Mouse (Mus musculus) stomach, postnatal 0 days (tissue): ENCODE results near the gene Minos1. TPM values are rescaled to one million over a fixed set of nuclear protein-coding genes. Genes with fewer than 3 reads are reported as not detected.

Experiments used
- ATAC-seq: fragments of 200-750 bp; cut with Nextera tagmentation; 2 replicates; pipeline ENCODE4 v1.8.0; 2017; ENCODE audit not compliant: low FRiP score, low TSS enrichment
- DNase-seq: peaks from one replicate; pipeline ENCODE4 v3.0.0-alpha.2; 2016; ENCODE audit warnings: low spot score
- H3K27ac ChIP-seq: fragments of 300-500 bp; sonication (generic); replicated peaks from 2 replicates; pipeline ENCODE4 v1.5.1; 2014; ENCODE audit warnings: mild to moderate bottlenecking, control low read depth
- H3K27me3 ChIP-seq: fragments of 300-500 bp; sonication (generic); 2 replicates; pipeline ENCODE4 v1.6.1; 2014; ENCODE audit warnings: low read length; ENCODE audit not compliant: control insufficient read depth, insufficient read depth
- H3K36me3 ChIP-seq: fragments of 300-500 bp; sonication (generic); 2 replicates; pipeline ENCODE4 v1.6.1; 2014; ENCODE audit warnings: low read length, mixed read lengths; ENCODE audit not compliant: control insufficient read depth, insufficient read depth
- H3K4me1 ChIP-seq: fragments of 300-500 bp; sonication (generic); replicated peaks from 2 replicates; pipeline ENCODE4 v1.6.1; 2014; ENCODE audit warnings: antibody characterized with exemption; ENCODE audit not compliant: control insufficient read depth, insufficient read depth
- H3K4me2 ChIP-seq: fragments of 300-500 bp; sonication (generic); replicated peaks from 2 replicates; pipeline ENCODE4 v1.6.1; 2014; ENCODE audit warnings: low read depth, mild to moderate bottlenecking, control low read depth, moderate library complexity
- H3K4me3 ChIP-seq: fragments of 300-500 bp; sonication (generic); 2 replicates; pipeline ENCODE4 v1.5.1; 2014; ENCODE audit warnings: low read depth, low read length, control low read depth
- H3K9ac ChIP-seq: fragments of 300-500 bp; sonication (generic); 2 replicates; pipeline ENCODE4 v1.6.1; 2014; ENCODE audit warnings: mild to moderate bottlenecking, low read length, control low read depth, mixed read lengths
- H3K9me3 ChIP-seq: fragments of 300-500 bp; sonication (generic); 2 replicates; pipeline ENCODE4 v1.6.1; 2016; ENCODE audit warnings: low read length; ENCODE audit not compliant: control insufficient read depth
- CTCF ChIP-seq: IDR thresholded peaks from 2 replicates; pipeline ENCODE4 v1.5.1; 2016; ENCODE audit warnings: antibody characterized with exemption, low read depth, mild to moderate bottlenecking, moderate library complexity
- EP300 ChIP-seq: optimal IDR thresholded peaks from 2 replicates; pipeline ENCODE3; 2016; ENCODE audit warnings: antibody characterized with exemption
- WGBS: fragments of 180-500 bp; shearing (Covaris S2); extraction: QIAGEN DNeasy Blood & Tissue Kit; methylation state at CpG from one replicate; pipeline ENCODE4 v1.1.7; 2014; 5-methylcytosine and 5-hydroxymethylcytosine counted together
- polyA plus RNA-seq: library from polyadenylated mRNA; unstranded; fragments of >200 nt; fragmentation: Nextera tagmentation; extraction: Ambion mirVana; gene quantifications from 2 replicates; pipeline ENCODE4 v1.2.1, GENCODE M21; 2015

Gene Minos1
- polyA plus RNA-seq: 569 and 588 TPM in 2 replicates

DNA sequence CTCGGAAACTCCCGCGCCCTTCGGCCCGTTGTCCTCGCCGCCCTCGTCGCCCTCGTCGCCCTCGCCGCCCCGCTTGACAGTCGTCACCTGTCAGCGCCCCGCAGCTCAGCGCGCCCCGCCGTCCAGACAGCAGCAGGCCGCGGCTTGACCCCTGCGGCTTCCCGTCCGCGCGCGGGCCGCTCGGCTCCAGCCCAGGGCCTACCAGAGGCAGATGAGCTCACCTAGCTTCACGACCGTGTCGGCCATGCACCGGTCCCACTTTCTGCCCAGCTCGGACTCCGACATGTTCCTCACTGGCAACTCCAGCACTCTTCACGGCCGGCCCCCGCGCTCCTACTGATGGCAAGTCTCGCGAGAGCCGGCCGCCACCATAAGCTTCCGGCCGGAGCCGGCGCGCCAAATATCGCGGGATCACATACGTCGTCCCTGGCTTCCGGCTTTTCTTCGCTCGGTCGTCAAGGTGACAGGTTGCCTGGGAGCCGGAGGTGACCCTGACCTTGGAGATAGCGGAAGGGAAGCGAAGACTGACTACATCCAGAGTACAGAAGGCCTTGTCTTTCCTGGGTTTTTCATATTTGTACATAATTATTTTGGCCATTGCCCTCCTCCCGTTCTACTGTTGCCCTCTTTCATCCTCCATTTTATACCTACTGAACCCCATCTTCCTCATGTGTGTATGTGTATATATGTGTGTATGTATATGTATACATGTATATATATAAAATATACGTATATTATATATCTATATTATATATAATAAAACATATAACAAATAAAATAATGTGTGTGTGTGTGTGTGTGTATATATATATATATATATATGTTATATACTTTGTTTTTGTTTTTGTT, at the start of gene Minos1:
TSS of gene Minos1 (minus strand) at position 413 of the 849 bp plus-strand sequence.
- TF ChIP-seq CTCF (no peak; the same call in 1 of the 2 replicates), EP300 (peak; percentile 100)
- Histone ChIP-seq H3K4me1 (no peaks in the 10 kb centered on the region), H3K4me2 (peak within 1 kb of the TSS; percentile 93), H3K27me3 (no peaks in the 10 kb centered on the region), H3K9ac (peak within 1 kb of the TSS; percentile 96), H3K4me3 (peak within 1 kb of the TSS; percentile 92), H3K36me3 (no peaks in the 10 kb centered on the region), H3K27ac (peak within 1 kb of the TSS; percentile 91), H3K9me3 (no peaks in the 10 kb centered on the region)
- under 1% methylated on average over 62 of the region's 63 CpGs for WGBS
- ATAC-seq (peak; percentile 98), DNase-seq (peak; percentile 96)

DNA sequence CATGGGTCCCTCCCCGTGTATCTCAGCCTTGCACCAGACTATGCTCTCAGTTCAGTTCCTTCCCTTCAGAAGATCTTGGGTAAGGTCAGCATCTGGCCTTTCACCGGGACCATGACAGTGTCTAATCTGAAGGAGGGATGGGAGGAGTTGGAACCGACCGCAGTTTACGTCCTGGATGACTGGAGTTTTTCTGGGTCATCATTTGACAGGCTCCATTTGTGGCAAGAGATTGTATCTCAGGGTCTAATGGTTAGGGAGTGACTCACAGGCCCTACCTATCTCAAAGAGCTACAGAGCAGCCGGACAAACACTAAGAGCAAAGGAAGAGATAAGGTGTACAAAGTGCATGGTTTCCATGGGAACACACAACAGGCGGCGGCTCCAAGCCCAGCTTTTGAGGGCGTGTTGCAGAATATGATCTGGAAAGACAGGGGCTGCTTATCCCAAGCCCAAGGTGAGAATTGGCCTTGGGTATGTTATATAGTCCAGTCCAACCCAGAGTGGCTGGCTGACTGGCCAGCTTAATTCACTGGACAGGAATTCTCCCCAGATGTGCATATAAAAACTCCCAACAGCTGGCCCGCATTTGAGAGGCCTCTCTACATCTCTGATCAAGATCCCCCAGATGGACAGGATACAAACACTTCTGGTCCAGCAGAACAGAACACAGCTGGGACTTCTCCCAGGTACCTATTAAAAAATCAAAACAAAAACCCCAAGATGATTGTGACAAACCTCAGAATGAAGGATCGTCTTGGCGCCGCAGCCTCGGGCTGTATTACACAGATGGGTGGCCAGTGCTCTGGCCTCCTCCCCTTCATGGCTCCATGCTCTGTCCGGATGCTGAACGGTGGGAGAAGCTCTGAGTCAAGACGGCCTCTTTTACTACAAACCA, 49.1 kb upstream of the Minos1 start:
- Histone ChIP-seq H3K36me3 (no peaks in the 10 kb centered on the region), H3K4me2 (no peak overlapping the region), H3K4me3 (no peak overlapping the region), H3K9me3 (no peaks in the 10 kb centered on the region), H3K27ac (peak overlapping the region; percentile 49), H3K4me1 (no peaks in the 10 kb centered on the region), H3K9ac (no peak overlapping the region), H3K27me3 (no peaks in the 10 kb centered on the region)
- 30% methylated on average over 17 of the region's 17 CpGs for WGBS
- ATAC-seq (peak; percentile 91), DNase-seq (peak; percentile 77)
- no peak for TF ChIP-seq EP300
- TF ChIP-seq CTCF: no peak

DNA sequence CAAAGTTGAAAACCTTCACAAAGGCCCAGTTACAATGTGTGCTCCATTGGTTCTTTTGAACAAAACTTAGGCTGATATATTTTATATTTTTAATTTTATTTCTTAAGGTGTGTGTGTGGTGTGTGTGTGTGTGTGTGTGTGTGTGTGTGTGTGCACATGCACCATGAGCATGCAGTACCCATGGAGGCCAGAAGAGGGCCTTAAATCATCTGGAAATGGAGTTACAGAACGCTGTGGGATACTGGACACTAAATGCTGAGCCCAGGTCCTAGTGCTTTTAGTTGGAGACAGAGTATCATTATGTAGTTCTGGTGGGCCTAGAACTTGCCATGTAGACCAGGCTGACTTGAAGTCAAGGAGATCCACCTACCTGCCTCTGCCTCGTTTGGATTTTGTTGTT, 48.3 kb upstream of the Minos1 start:
- no peak overlapping the region for H3K4me3 ChIP-seq
- peak overlapping the region; percentile 41; the same call in 1 of the 2 replicates for H3K27ac ChIP-seq
- H3K9me3 ChIP-seq: no peaks in the 10 kb centered on the region
- 74% methylated on average over 2 of the region's 2 CpGs for WGBS
- no peaks in the 10 kb centered on the region for H3K27me3 ChIP-seq
- TF ChIP-seq EP300 (no peak), CTCF (peak; percentile 41)
- no peak for DNase-seq
- no peak overlapping the region for H3K4me2 ChIP-seq
- H3K4me1 ChIP-seq: no peaks in the 10 kb centered on the region
- H3K36me3 ChIP-seq: no peaks in the 10 kb centered on the region
- H3K9ac ChIP-seq: no peak overlapping the region
- no peak for ATAC-seq

DNA sequence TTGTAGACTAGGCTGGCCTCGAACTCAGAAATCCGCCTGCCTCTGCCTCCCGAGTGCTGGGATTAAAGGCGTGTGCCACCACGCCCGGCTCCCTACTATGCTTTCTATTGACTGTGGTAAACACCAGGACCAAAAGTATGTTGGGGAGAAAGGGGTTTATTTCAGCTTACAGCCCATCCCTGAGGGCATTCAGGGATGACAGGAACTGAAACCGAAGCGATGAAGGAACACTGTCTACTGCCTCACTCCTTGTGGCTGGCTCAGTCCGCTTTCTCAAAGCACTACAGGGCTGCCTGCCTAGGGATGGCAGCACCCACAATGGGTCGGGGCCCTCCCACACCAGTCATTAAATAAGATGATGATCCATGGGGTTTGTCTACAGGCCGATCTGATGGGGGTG, 47.5 kb upstream of the Minos1 start:
- WGBS: 96% methylated on average over 11 of the region's 11 CpGs
- TF ChIP-seq EP300 (no peak), CTCF (no peak)
- DNase-seq (no peak), ATAC-seq (no peak)
- Histone ChIP-seq H3K4me1 (no peaks in the 10 kb centered on the region), H3K9me3 (no peaks in the 10 kb centered on the region), H3K36me3 (no peaks in the 10 kb centered on the region), H3K27me3 (no peaks in the 10 kb centered on the region), H3K4me3 (no peak overlapping the region), H3K27ac (no peak overlapping the region), H3K4me2 (no peak overlapping the region), H3K9ac (no peak overlapping the region)

DNA sequence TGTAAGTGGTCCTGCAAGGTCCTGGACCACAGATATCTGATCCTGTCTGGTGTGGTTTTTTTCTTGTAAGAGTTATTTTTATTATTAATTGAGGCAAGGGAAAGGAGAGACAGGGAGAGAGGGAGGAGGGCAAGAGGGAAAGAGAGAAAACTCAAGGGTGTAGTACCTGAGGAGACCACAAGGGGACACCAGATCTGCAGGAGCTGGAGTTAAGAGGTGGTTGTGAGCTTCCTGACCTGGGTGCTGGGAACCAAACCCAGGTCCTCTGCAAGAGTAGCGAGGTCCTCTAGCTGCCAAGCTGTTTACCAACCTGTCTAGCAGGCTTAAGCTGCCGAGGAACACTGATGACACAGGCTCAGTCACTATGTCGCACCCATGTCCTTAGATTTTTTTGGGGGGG, 47.0 kb upstream of the Minos1 start:
- Histone ChIP-seq H3K4me2 (no peak overlapping the region), H3K27me3 (no peaks in the 10 kb centered on the region), H3K36me3 (no peaks in the 10 kb centered on the region), H3K4me1 (no peaks in the 10 kb centered on the region), H3K4me3 (no peak overlapping the region), H3K27ac (no peak overlapping the region), H3K9me3 (no peaks in the 10 kb centered on the region), H3K9ac (no peak overlapping the region)
- DNase-seq (no peak), ATAC-seq (no peak)
- TF ChIP-seq CTCF (peak; percentile 61), EP300 (no peak)
- 88% methylated on average over 3 of the region's 3 CpGs for WGBS
